Mouse (Mus musculus): ENCODE results near the gene Naa15. TPM values are rescaled to one million over a fixed set of nuclear protein-coding genes. Genes with fewer than 3 reads are reported as not detected.
"Not testable (repeated sequence)": the region's sequence is repeated elsewhere in the genome, so short reads cannot be mapped to it uniquely, and the experiment has no call there.

Naa15 gene
- polyA plus RNA-seq, 1 experiment from 2014 or later = 68.2 TPM

DNA sequence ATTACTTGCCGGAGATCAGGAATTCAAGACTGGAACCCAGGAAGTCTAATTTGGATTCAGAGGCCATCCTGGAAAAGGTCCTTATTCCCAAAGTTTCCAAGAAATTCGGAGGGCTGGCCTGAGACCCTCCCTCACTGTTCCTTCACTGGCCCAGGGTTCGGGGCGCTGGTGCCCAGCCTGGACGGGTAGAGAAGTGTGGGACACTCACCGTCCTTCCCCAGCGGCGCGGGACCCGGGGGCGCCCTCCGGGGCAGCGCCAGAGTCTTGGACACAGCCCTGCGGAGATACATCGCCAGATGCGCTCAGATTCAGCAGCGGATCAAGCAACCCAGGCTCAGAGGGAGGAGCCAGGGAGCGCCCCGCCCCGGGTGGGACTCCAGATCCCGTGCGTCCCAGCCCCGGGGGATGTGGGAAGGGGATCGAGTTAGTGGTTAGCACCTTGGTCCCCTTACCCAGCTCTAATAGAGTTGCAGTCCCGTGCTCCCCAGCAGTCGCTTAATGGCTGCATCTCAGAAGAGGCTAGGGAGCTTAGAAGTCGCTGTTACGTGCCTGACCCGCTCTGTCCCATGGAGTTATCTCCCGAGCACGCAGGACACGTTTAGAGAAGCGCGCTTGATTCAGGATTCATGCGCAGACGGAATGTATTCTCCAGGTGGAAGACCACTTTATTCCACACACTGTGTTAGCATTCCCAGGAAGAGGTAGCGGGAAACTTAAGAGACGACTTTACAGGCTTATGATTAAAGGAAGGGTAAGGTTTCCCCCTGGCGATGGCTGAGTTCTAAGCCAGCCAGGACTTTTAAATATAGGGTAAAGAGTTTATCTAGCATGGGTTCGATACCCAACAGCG, 18.5 kb upstream of the Naa15 start, which contains the start of gene Mgarp:
TSS of gene Mgarp (minus strand) at position 520 of the 850 bp plus-strand sequence.
- peak within 1 kb of the TSS; percentile 77 for H3K27ac ChIP-seq (replicated peaks)
- H3K36me3 ChIP-seq (replicated peaks) = no peaks in the 10 kb centered on the region
- H3K27me3 ChIP-seq (replicated peaks; ENCODE audit: low read depth, poor library complexity, severe bottlenecking) = peaks cover 49% of the 10 kb centered on the region
- H3K9me3 ChIP-seq = no peaks in the 10 kb centered on the region
- peak; percentile 89 for DNase-seq (ENCODE audit: low spot score)
- H3K4me3 ChIP-seq = peak within 1 kb of the TSS; percentile 63
- H3K4me1 ChIP-seq = peaks cover 28% of the 10 kb centered on the region
- 3% methylated on average over 41 of the region's 41 CpGs for WGBS

DNA sequence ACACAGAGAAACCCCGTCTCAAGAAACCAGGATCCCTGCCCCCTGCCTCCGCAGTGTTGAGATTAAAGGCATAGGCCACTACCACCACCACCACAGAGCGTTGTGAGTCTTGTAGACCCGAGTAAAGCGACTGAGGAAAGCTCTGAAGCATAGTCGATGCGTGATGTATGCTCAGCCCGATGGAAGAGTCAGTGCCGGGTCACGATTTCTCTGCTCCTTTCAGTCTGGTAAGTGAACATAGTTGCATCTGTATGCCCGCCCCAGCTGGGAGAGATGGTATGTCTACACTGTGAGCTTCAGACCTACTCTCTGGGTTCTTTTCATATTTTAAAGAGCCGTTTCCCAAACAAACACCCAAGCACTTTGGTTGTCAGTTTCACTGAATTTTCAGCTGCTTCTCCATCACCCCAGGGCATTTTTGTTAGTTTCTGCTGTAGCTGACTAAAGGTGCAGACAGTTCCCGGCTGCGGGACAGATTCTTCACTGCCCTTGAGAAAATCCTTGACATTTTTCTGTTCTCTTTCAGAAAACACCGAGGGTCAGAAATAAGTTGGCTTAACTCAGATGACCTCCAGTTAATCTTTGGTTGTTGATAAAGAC, 17.1 kb upstream of the Naa15 start:
- no peak overlapping the region for H3K4me3 ChIP-seq
- H3K27me3 ChIP-seq (replicated peaks; ENCODE audit: low read depth, poor library complexity, severe bottlenecking) = peaks cover 49% of the 10 kb centered on the region
- H3K4me1 ChIP-seq = peaks cover 28% of the 10 kb centered on the region
- H3K9me3 ChIP-seq = no peaks in the 10 kb centered on the region
- no peak overlapping the region for H3K27ac ChIP-seq (replicated peaks)
- H3K36me3 ChIP-seq (replicated peaks) = peaks cover 4% of the 10 kb centered on the region
- DNase-seq (ENCODE audit: low spot score) = no peak
- 44% methylated on average over 15 of the region's 15 CpGs for WGBS

- Histone ChIP-seq H3K27me3 (replicated peaks; ENCODE audit: low read depth, poor library complexity, severe bottlenecking) (peaks cover 49% of the 10 kb centered on the region), H3K4me1 (peaks cover 28% of the 10 kb centered on the region), H3K4me3 (no peak overlapping the region), H3K27ac (replicated peaks) (no peak overlapping the region), H3K9me3 (no peaks in the 10 kb centered on the region), H3K36me3 (replicated peaks) (peaks cover 13% of the 10 kb centered on the region)
- 16% methylated on average over 3 of the region's 3 CpGs for WGBS
- no peak for DNase-seq (ENCODE audit: low spot score)
Measured at GRCm38 (mm10) chr3:51398667-51399066, 16.3 kb upstream of the Naa15 start.

GRCm38 (mm10) chr3:51399531-51399930, 15.4 kb upstream of the Naa15 start:
- H3K36me3 ChIP-seq (replicated peaks) = peaks cover 22% of the 10 kb centered on the region
- H3K4me3 ChIP-seq = no peak overlapping the region
- peaks cover 49% of the 10 kb centered on the region for H3K27me3 ChIP-seq (replicated peaks; ENCODE audit: low read depth, poor library complexity, severe bottlenecking)
- H3K27ac ChIP-seq (replicated peaks) = no peak overlapping the region
- no peaks in the 10 kb centered on the region for H3K9me3 ChIP-seq
- DNase-seq (ENCODE audit: low spot score) = no peak
- H3K4me1 ChIP-seq = peaks cover 28% of the 10 kb centered on the region
- WGBS = 58% methylated on average over 4 of the region's 4 CpGs

- H3K4me1 ChIP-seq = peaks cover 26% of the 10 kb centered on the region
- no peak for DNase-seq (ENCODE audit: low spot score)
- WGBS = 82% methylated on average over 10 of the region's 10 CpGs
Measured at GRCm38 (mm10) chr3:51400682-51401081, 14.3 kb upstream of the Naa15 start.

GRCm38 (mm10) chr3:51402054-51402453, 12.9 kb upstream of the Naa15 start:
- 65% methylated on average over 4 of the region's 4 CpGs for WGBS
- not testable (repeated sequence) for H3K4me3 ChIP-seq; H3K27ac ChIP-seq (replicated peaks); DNase-seq (ENCODE audit: low spot score); H3K9me3 ChIP-seq
- peaks cover 16% of the 10 kb centered on the region for H3K4me1 ChIP-seq
- peaks cover 46% of the 10 kb centered on the region for H3K36me3 ChIP-seq (replicated peaks)
- H3K27me3 ChIP-seq (replicated peaks; ENCODE audit: low read depth, poor library complexity, severe bottlenecking) = peaks cover 26% of the 10 kb centered on the region

More at GRCm38 (mm10) chr3:51400682-51401081, 14.3 kb upstream of the Naa15 start:
- H3K36me3 ChIP-seq (replicated peaks) = peaks cover 33% of the 10 kb centered on the region
- H3K4me3 ChIP-seq = no peak overlapping the region
- H3K27ac ChIP-seq (replicated peaks) = no peak overlapping the region
- no peaks in the 10 kb centered on the region for H3K9me3 ChIP-seq
- H3K27me3 ChIP-seq (replicated peaks; ENCODE audit: low read depth, poor library complexity, severe bottlenecking) = peaks cover 40% of the 10 kb centered on the region

- H3K27ac ChIP-seq (replicated peaks) = no peak overlapping the region
- peaks cover 17% of the 10 kb centered on the region for H3K4me1 ChIP-seq
- WGBS = 92% methylated on average over 12 of the region's 12 CpGs
- no peak for DNase-seq (ENCODE audit: low spot score)
- H3K4me3 ChIP-seq = no peak overlapping the region
- no peaks in the 10 kb centered on the region for H3K9me3 ChIP-seq
- peaks cover 20% of the 10 kb centered on the region for H3K27me3 ChIP-seq (replicated peaks; ENCODE audit: low read depth, poor library complexity, severe bottlenecking)
- H3K36me3 ChIP-seq (replicated peaks) = peaks cover 47% of the 10 kb centered on the region
Measured at GRCm38 (mm10) chr3:51402628-51403027, 12.3 kb upstream of the Naa15 start.

DNA sequence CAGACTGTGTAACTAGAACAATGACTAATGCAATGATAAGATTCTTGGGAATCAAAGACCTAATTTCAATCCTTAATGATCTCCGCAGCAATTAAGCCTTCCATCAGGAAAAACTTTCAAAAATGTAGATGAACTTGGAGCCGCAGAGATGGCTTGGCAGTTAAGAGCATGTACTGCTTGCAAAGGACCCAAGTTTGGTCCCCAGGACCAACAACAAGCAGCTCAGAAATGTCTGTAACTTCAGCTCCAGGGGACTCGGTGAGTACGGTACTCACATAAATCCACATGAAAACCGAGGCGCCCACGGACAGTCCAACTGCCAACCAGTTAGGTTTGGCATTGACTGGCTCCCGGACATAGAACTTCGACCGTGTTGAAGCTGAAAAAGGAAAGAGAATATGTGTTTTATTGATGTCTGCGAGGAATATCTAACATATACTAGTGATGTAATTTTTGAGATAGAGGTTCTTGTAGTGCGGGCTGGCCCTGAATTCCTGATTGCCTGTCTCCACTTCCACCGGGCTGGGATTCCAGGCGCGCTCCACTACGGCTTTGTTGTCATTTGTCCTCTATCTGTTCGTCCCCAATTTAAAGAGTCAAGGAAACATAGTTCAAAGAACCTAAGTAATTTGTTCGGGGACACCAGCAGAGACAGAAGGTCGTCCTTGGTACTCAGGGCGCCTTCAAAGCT, 6.9 kb upstream of the Naa15 start:
- DNase-seq (ENCODE audit: low spot score) = no peak
- Histone ChIP-seq H3K9me3 (no peaks in the 10 kb centered on the region), H3K4me3 (peak overlapping the region; percentile 87), H3K4me1 (peaks cover 8% of the 10 kb centered on the region), H3K27me3 (replicated peaks; ENCODE audit: low read depth, poor library complexity, severe bottlenecking) (no peaks in the 10 kb centered on the region), H3K27ac (replicated peaks) (peak overlapping the region; percentile 98), H3K36me3 (replicated peaks) (peaks cover 40% of the 10 kb centered on the region)
- WGBS = 24% methylated on average over 20 of the region's 20 CpGs

DNA sequence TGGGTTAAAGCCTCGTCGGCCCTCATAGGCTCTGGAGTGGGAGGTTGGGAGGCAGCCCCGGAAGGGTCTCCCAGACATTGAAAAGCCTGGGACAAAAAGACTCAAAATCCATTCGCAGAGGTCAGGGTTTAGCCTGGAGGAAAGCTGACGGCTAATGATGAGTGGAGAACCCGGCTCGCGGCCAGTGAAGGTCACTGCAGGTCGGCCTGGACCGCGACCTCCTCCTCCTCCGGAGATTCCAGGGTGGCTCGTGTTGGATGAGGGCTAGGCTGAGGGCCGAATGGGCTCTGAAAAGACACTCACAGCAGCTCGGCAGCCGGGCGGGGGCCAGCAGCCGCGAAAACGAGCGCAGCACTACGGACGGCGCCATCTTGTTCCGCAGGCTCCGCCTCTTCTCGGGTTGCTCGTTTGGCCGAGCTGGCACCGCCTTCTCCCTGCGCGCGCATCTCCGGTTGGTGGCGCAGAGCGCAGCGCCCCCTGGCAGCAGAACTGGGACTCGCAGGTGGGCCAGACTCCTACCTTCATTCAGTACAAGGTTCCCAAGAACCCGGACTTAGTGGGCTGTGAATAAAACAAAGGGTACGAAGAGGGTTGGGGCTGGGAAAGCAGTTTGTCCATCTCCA, 6.3 kb upstream of the Naa15 start, which contains the start of gene Ndufc1:
TSS of gene Ndufc1 (minus strand) at position 428 of the 623 bp plus-strand sequence.
- Histone ChIP-seq H3K4me1 (peaks cover 8% of the 10 kb centered on the region), H3K9me3 (no peaks in the 10 kb centered on the region), H3K36me3 (replicated peaks) (peaks cover 34% of the 10 kb centered on the region), H3K27me3 (replicated peaks; ENCODE audit: low read depth, poor library complexity, severe bottlenecking) (no peaks in the 10 kb centered on the region), H3K27ac (replicated peaks) (peak within 1 kb of the TSS; percentile 98), H3K4me3 (peak within 1 kb of the TSS; percentile 87)
- DNase-seq (ENCODE audit: low spot score) = peak; percentile 99
- under 1% methylated on average over 40 of the region's 40 CpGs for WGBS

- Histone ChIP-seq H3K9me3 (no peaks in the 10 kb centered on the region), H3K4me1 (peaks cover 21% of the 10 kb centered on the region), H3K27me3 (replicated peaks; ENCODE audit: low read depth, poor library complexity, severe bottlenecking) (no peaks in the 10 kb centered on the region), H3K4me3 (no peak overlapping the region), H3K27ac (replicated peaks) (no peak overlapping the region), H3K36me3 (replicated peaks) (no peaks in the 10 kb centered on the region)
- WGBS = 91% methylated on average over 7 of the region's 7 CpGs
- no peak for DNase-seq (ENCODE audit: low spot score)
Measured at GRCm38 (mm10) chr3:51412457-51412856, 2.5 kb upstream of the Naa15 start.

GRCm38 (mm10) chr3:51413276-51413675, 1.7 kb upstream of the Naa15 start:
- 81% methylated on average over 1 of the region's 1 CpGs for WGBS
- no peaks in the 10 kb centered on the region for H3K27me3 ChIP-seq (replicated peaks; ENCODE audit: low read depth, poor library complexity, severe bottlenecking)
- no peak overlapping the region for H3K27ac ChIP-seq (replicated peaks)
- H3K4me1 ChIP-seq = peaks cover 22% of the 10 kb centered on the region
- H3K4me3 ChIP-seq = no peak overlapping the region
- DNase-seq (ENCODE audit: low spot score) = no peak
- no peaks in the 10 kb centered on the region for H3K36me3 ChIP-seq (replicated peaks)
- no peaks in the 10 kb centered on the region for H3K9me3 ChIP-seq

GRCm38 (mm10) chr3:51416073-51416363, 1.1 kb downstream of the Naa15 start:
- H3K4me3 ChIP-seq = peak overlapping the region; percentile 100
- no peaks in the 10 kb centered on the region for H3K9me3 ChIP-seq
- DNase-seq (ENCODE audit: low spot score) = no peak
- H3K27ac ChIP-seq (replicated peaks) = peak overlapping the region; percentile 97
- under 1% methylated on average over 30 of the region's 30 CpGs for WGBS
- peaks cover 24% of the 10 kb centered on the region for H3K4me1 ChIP-seq
- peaks cover 13% of the 10 kb centered on the region for H3K36me3 ChIP-seq (replicated peaks)
- H3K27me3 ChIP-seq (replicated peaks; ENCODE audit: low read depth, poor library complexity, severe bottlenecking) = no peaks in the 10 kb centered on the region

All from embryonic facial prominence, embryonic 10.5 days (tissue).